Mouse (Mus musculus): ENCODE data around the gene Sec62. TPM values are rescaled to one million over a fixed set of nuclear protein-coding genes. Genes with fewer than 3 reads are reported as not detected.

Sec62 gene
- polyA plus RNA-seq (2017; shearing (Covaris generic)), result 100 to 1,000 TPM in 1 of 3 experiments, 10 to 100 TPM in 2; 62.0 to 106 (median 82.2) TPM

DNA sequence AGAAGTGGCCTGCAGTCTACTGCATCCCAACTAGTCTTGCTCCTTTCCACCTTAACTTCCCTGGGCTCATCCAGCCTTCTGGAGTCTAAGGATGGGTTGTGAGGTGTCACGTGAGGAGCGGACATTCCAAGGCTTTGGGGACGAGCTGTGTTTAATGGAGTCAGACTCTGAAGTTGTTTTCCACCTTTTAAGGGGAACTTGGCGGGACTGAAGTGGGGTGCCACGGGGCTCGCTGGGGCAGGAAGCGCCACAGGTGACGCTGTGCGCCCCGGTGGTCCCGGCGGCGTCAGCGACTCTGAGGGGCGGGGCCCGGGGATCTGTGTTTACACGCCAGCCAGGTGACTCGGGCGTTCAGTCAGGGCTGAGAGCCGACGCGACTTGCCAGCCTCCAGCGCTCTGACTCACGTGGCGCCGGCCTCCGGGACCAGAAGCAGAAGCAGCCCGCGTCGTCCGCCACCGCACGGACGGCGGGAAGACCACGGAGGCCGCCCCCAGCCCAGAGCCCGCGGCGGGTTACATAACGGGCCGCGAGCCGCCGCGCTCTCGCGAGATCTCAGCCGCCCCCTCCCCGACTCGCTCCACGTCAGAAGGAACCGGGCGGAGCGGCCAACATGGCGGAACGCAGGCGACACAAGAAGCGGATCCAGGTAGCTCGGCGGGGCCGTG lies at the start of gene Sec62:
Gene Sec62 (plus strand): TSS at position 139 of the 666 bp plus-strand sequence.
- peak; percentile 91 for ATAC-seq

GRCm38 (mm10) chr3:30742891-30743290 lies 49.8 kb upstream of the Sec62 start:
- ATAC-seq, result no peak

GRCm38 (mm10) chr3:30746006-30746405 lies 46.7 kb upstream of the Sec62 start, which contains the start of gene Samd7:
Samd7 (plus strand) TSS chr3:30746293.
- no peak for ATAC-seq

DNA sequence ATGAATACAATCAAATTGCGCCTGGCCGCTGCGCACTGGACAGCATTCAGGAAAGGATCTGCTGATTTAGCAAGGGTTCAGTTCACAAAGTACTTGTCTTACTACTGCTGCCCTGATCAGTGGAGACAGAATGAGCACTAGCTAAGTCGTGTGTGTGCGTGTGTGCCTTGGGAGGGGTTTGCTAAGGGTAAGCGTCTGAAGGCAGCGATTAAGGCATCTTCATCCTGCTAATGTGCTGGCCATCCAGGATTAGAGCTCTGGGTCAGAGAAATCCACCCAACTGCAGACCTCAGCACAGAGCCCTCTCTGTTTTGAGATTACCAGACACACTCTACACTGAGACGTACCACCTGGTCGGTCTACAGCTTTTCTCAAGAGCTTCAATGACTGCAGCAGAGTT lies 44.4 kb upstream of the Sec62 start:
- ATAC-seq, result no peak

DNA sequence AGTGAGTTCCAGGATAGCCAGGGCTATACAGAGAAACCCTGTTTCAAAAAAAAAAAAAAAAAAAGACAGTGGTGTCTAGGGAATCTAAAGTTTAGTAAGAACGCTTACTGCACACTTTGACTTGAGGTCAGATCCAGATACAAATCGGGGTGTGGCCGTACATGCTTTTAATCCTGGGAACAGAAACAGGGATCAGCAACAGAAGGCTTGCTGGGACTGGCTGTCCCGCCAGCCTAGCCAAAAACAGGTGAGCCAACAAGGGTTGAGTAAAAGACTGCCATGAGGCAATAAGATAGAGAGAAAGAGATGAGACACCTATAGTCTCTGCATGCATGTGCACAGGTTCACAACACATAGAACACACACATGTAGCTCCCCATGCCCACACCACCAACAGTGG lies 38.0 kb upstream of the Sec62 start:
- ATAC-seq, result no peak

DNA sequence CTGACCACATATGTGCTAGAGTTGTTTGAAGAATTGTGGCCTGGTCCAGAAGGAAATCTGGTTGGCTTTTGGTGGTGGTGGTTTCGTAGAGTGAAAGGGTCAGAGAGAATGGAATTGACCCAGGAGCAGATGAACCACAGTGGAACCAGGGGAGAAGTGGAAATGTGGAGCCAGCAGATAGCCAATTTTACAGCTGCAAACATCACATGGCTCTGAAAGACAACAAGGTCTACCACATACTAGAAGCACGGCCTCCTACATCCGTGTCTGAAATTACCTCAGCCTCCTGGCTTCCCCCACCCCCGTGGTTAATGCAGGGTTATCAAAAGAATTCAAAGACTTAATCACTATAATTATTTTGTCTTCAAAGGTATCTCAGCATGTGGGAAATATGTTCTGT lies 27.8 kb upstream of the Sec62 start:
- ATAC-seq, result peak; percentile 50

GRCm38 (mm10) chr3:30765311-30766027 lies 27.2 kb upstream of the Sec62 start:
- peak; percentile 70 for ATAC-seq

- ATAC-seq, result no peak
Observed at GRCm38 (mm10) chr3:30766177-30766576, 26.5 kb upstream of the Sec62 start.

DNA sequence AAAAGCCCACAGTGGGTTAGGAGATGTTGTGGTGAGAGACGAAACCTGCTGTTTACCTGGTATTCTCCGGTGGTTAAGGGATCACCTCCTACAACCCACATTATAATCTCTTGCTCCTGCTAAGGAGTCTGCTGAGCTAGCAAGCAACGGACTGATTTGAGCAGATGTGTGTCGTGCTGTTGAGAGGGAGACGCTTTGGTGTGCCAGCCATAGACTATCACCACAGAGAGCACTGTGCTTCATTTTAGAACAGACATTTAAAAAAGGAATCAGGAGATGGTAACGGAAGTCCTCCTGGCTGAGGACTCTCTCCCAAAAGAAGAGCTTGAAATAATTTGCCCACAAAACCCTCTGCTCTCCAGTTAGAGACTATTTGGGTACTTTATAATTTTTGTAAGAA lies 25.4 kb upstream of the Sec62 start:
- no peak for ATAC-seq

DNA sequence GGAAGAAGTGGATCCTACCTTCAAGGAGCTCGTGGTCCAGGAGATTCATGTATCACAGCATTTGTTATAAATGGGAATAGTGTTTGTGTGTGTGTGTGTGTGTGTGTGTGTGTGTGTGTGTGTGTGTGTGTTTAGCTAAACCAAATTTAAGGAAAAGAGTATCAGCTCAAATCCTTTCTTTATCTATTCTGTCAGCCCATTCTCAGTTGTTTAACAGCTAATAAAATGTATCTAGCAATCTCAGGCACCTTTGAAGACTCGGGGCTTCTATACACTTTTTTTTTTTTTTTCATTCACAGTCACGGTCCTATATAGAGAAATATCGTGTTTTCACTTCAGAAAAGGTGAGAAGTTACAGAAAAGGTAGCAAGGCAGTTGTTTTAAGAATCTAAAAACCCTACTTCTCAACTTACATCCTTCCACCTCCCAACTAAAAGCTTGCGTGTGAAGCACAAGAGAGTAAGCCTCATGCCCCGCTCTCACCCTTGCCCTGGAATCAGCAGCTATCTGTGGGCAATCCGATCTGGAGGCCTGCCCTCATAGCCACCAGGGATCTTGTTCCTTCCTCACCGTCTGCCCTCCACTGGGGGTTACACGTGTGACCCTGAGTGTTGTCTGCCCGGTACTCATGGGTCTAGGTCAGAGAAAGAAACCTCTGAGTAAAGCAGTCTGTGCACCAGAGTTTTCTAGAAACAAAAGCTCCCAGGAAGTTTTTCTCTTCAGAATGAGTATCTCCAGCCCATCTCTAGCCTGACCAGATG lies 22.7 kb upstream of the Sec62 start:
- no peak for ATAC-seq

DNA sequence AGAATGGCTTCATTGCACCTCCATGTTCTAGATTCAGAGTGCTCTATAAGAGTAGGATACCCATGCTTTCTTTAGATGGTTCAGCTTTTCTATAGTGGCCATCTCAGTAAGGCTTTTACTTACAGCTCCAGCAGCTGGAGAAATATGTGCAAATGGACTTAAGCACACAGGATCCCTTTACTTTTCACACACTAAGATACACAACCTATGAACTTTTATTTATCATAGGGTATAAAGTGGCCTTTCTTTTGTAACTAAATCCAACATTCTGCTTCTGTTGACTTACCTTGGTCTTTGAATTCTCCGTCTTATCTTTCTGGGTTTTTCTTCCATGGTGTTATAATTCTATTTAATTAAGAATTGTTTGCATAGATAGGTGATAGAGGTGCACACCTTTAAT lies 21.1 kb upstream of the Sec62 start:
- no peak for ATAC-seq

DNA sequence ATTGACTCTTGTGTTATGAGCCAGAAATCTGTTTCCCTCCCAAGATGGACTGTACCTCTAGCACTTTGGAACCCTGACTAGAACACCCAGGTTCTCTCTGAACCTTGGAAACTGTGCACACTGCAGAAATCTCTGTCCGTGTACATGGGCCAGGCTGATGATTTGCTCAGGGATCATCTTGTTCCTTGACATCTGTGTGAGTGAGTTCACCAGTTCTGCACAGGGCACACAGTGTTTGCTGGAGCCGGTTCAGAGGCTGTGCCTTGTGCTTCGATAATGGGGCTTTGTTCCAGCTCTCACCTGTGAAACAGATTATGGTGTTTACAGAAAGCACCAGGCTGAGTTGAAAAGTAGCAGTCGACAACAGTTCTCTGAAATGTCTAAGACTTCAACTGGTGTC lies 20.0 kb upstream of the Sec62 start:
- ATAC-seq, result no peak

- no peak for ATAC-seq
Observed at GRCm38 (mm10) chr3:30774677-30775076, 18.0 kb upstream of the Sec62 start.

- ATAC-seq, result no peak
Observed at GRCm38 (mm10) chr3:30777984-30778383, 14.7 kb upstream of the Sec62 start.

GRCm38 (mm10) chr3:30788531-30788930 lies 4.1 kb upstream of the Sec62 start:
- no peak for ATAC-seq

DNA sequence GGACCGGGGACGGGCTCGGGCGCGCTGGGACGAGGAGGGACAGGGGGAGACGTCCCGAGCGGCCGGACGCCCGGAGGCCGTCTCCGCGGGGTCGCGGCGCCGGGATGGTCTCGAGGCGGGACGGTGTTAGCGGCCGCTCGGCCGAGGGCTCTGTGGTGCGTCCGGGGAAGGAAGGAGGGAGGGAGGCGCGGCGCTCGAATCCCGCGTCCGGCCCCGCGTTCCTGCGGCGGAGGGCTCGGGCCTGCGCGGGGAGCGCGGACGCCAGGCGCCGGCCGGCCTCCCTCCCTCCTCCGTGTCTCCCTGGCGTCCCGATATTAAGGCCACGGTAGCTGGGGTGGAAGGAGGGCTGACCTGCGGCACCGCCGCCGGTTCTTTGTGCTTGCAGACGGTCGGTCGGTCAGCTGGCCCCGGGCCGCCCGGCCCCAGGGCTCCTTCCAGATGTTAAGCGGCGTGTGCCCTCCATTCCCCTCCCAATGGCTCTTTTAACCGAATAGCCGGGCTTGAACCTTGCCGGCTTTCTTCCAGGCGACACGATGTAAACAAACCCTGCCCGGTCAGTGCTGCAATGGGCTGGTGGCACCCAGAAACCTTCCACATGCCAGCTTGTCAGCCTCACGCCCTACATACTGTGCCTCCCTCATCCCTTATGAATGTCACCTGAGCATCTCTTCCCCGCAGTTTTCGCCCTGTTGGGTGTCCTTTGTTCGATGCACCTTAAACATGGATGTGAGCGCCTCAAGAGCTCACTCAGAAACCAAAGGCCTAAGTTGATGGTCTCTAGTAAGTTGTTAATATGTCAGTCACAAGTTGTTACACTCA lies 937 bp downstream of the Sec62 start:
- ATAC-seq, result peak; percentile 47

GRCm38 (mm10) chr3:30802171-30802570 lies 9.5 kb downstream of the Sec62 start:
- no peak for ATAC-seq

DNA sequence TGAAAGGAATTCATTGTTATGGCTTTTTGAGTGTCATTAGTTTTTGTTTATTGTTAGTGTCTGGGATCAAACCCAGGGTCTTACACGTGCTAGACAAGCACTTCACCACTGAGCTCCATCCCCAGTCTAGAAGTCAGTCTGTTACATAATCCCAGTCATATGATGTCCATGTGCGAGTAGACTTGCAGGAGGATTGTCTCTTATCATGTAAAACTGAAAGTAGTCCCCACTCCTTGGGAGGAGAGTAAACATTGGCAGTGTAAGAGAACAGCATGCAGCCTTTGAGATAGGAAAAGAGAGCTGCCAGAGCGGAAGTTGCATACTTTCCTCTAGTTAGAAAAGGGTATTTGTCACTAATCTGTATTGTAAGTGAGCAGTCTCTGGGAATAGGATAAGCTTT lies 20.2 kb downstream of the Sec62 start:
- ATAC-seq, result no peak

- ATAC-seq, result no peak
Observed at GRCm38 (mm10) chr3:30818630-30819125, 26.0 kb downstream of the Sec62 start.

DNA sequence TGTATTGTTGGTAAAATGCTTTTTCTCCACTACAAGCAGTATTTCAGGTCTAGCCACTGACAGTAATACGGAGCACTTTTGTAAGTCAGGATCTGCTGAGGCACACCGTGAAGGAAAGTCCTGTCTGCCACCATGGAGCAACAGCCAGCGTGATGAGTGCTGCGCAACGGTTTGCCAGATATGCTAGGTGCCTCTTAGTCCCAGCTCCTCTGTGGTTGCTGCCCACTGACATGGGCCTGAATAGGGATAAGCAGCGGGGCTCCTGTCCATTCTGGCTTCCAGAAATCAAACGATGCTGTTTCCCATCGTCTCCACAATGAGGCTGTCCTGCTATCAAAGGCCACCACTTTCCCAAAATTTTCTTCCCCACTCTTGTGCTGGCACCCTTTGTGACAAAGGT lies 29.5 kb downstream of the Sec62 start:
- ATAC-seq, result no peak

DNA sequence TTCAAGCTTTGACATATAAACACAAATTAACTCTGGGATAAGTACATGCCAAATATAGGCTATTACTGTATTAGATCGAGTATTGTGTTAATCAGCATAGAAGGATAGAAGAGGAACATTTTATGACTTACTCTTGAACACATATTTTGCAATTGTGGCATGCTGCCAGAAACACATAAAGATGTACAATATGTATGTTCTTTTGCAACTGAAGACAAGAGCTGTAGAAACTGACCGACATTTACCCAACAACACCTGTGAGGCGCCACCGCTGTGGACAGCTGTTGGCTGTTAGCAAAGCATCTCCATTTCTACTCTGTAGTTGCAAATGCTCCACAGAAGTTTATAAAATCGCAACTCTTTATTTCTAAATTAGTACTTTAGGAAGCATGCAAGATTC lies 33.4 kb downstream of the Sec62 start:
- ATAC-seq, result no peak

DNA sequence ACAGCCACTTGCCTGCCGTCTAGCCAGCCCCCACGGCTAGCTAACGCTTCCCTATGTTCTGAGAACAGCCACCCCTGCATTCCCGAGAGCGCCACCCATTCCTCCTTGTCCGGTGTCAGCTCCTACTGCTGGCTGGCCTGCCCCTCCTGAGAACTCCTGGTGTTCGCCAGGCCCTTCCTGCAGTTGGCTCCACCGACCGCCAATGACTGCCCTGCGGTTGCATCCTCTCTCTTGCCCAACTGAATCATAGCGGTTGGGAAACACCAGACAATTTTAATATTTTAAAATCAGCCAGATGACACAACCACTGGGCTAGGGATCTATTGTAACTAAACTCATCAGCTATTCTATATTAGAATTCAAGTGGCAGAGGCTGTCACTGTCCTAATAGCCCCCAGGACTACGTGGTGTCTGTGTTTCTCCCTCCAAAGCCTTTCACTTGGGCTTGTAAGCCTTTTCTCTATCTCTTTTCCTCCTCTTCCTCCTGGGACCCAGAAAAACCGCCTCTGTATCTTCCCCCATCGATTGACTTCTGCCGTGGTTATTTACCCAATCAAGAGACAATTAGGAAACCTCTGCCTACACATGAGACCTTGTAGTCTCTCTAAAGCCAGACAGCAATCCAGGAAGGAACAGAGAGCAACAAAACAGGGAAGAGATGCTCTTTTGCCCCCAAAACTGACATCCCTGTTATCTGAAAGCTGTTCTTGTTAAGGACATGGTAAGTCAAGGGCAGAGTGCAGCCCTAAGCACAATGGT lies 39.4 kb downstream of the Sec62 start:
- ATAC-seq, result no peak

Measured in inflammation-experienced regulatory T-cells, adult 6 months (primary cell).